Mouse (Mus musculus): ENCODE measurements around the gene Ostc.

Ostc gene

GRCm38 (mm10) chr3:130708529-130708928 lies 715 bp downstream of the Ostc start:
- DNase-seq = no peak

GRCm38 (mm10) chr3:130702289-130702688 lies 7.0 kb downstream of the Ostc start:
- DNase-seq = no peak

- DNase-seq = no peak
Observed at GRCm38 (mm10) chr3:130697622-130698021, 11.6 kb downstream of the Ostc start.

GRCm38 (mm10) chr3:130694705-130695104 lies 14.5 kb downstream of the Ostc start:
- DNase-seq = no peak

GRCm38 (mm10) chr3:130694041-130694593 lies 15.1 kb downstream of the Ostc start:
- peak; percentile 44 for DNase-seq

- DNase-seq = no peak
Observed at GRCm38 (mm10) chr3:130691596-130692170, 17.6 kb downstream of the Ostc start.

- DNase-seq = peak; percentile 80
Observed at GRCm38 (mm10) chr3:130690834-130691595, 18.2 kb downstream of the Ostc start.

GRCm38 (mm10) chr3:130689630-130690029 lies 19.6 kb downstream of the Ostc start:
- DNase-seq = peak; percentile 88

GRCm38 (mm10) chr3:130687051-130687450 lies 22.2 kb downstream of the Ostc start:
- no peak for DNase-seq

- no peak for DNase-seq
Observed at GRCm38 (mm10) chr3:130685014-130685366, 24.3 kb downstream of the Ostc start.

GRCm38 (mm10) chr3:130684276-130685013 lies 24.8 kb downstream of the Ostc start:
- DNase-seq = peak; percentile 38

- no peak for DNase-seq
Observed at GRCm38 (mm10) chr3:130683836-130684235, 25.4 kb downstream of the Ostc start.

GRCm38 (mm10) chr3:130682183-130682582 lies 27.1 kb downstream of the Ostc start:
- DNase-seq = no peak

GRCm38 (mm10) chr3:130681226-130681625 lies 28.0 kb downstream of the Ostc start:
- DNase-seq = no peak

- DNase-seq = no peak
Observed at GRCm38 (mm10) chr3:130677671-130678460, 31.4 kb downstream of the Ostc start.

GRCm38 (mm10) chr3:130671291-130671690 lies 38.0 kb downstream of the Ostc start:
- DNase-seq = no peak

GRCm38 (mm10) chr3:130662496-130662895 lies 46.7 kb downstream of the Ostc start:
- no peak for DNase-seq

GRCm38 (mm10) chr3:130660619-130661018 lies 48.6 kb downstream of the Ostc start:
- DNase-seq = no peak

- DNase-seq = no peak
Observed at GRCm38 (mm10) chr3:130649569-130649968, 59.7 kb downstream of the Ostc start.

- no peak for DNase-seq
Observed at GRCm38 (mm10) chr3:130646110-130646810, 63.0 kb downstream of the Ostc start.
